Mouse (Mus musculus) CH12F3 (cell line): ENCODE results near the gene Hephl1.
"Not testable (repeated sequence)": the region's sequence is repeated elsewhere in the genome, so short reads cannot be mapped to it uniquely, and the experiment has no call there.

ENCODE experiments used
- in situ Hi-C: fragments of 300-500 bp; cut with MboI; formaldehyde crosslinking; loops from 2 replicates; pipeline ENCODE4 v1.14.3; 2020; ENCODE audit warnings: low sequenced_read_pairs

The Hephl1 gene

GRCm38 (mm10) chr9:15112008-15112407 lies at the start of gene Hephl1:
Gene Hephl1, minus strand, starts transcription at chr9:15112108.
- in situ Hi-C loops = no loop called here

GRCm38 (mm10) chr9:15149246-15149926 lies 37.5 kb upstream of the Hephl1 start:
- in situ Hi-C loops = no loop called here

- in situ Hi-C loops = no loop called here
Observed at GRCm38 (mm10) chr9:15140546-15140945, 28.6 kb upstream of the Hephl1 start.

- in situ Hi-C loops = no loop called here
Observed at GRCm38 (mm10) chr9:15125897-15126296, 14.0 kb upstream of the Hephl1 start.

GRCm38 (mm10) chr9:15122431-15122830 lies 10.5 kb upstream of the Hephl1 start:
- in situ Hi-C loops = no loop called here

GRCm38 (mm10) chr9:15120841-15121358 lies 9.0 kb upstream of the Hephl1 start:
- in situ Hi-C loops = no loop called here

- in situ Hi-C loops = no loop called here
Observed at GRCm38 (mm10) chr9:15120209-15120608, 8.3 kb upstream of the Hephl1 start.

- in situ Hi-C loops = no loop called here
Observed at GRCm38 (mm10) chr9:15119515-15119914, 7.6 kb upstream of the Hephl1 start.

GRCm38 (mm10) chr9:15116165-15116564 lies 4.3 kb upstream of the Hephl1 start:
- in situ Hi-C loops = no loop called here

- in situ Hi-C loops = no loop called here
Observed at GRCm38 (mm10) chr9:15114102-15114501, 2.2 kb upstream of the Hephl1 start.

- in situ Hi-C loops = no loop called here
Observed at GRCm38 (mm10) chr9:15108101-15108500, 3.8 kb downstream of the Hephl1 start.

GRCm38 (mm10) chr9:15105136-15105535 lies 6.8 kb downstream of the Hephl1 start:
- in situ Hi-C loops = no loop called here

GRCm38 (mm10) chr9:15103579-15104300 lies 8.2 kb downstream of the Hephl1 start:
- in situ Hi-C loops = no loop called here

GRCm38 (mm10) chr9:15101531-15102161 lies 10.3 kb downstream of the Hephl1 start:
- in situ Hi-C loops = no loop called here

GRCm38 (mm10) chr9:15098421-15098820 lies 13.5 kb downstream of the Hephl1 start:
- in situ Hi-C loops = not testable (repeated sequence)

- in situ Hi-C loops = no loop called here
Observed at GRCm38 (mm10) chr9:15097172-15097571, 14.7 kb downstream of the Hephl1 start.

- in situ Hi-C loops = no loop called here
Observed at GRCm38 (mm10) chr9:15096161-15096560, 15.7 kb downstream of the Hephl1 start.

- in situ Hi-C loops = no loop called here
Observed at GRCm38 (mm10) chr9:15095206-15095605, 16.7 kb downstream of the Hephl1 start.

- in situ Hi-C loops = no loop called here
Observed at GRCm38 (mm10) chr9:15068686-15069295, 43.1 kb downstream of the Hephl1 start.

- in situ Hi-C loops = no loop called here
Observed at GRCm38 (mm10) chr9:15067995-15068685, 43.8 kb downstream of the Hephl1 start.

GRCm38 (mm10) chr9:15064176-15064575 lies 47.7 kb downstream of the Hephl1 start:
- in situ Hi-C loops = no loop called here
